Mouse (Mus musculus) midbrain, embryonic 11.5 days (tissue): Measurements from ENCODE around the gene Krtap5-4. TPM values are rescaled to one million over a fixed set of nuclear protein-coding genes. Genes with fewer than 3 reads are reported as not detected.

ENCODE experiments used
- ATAC-seq: fragments of 200-750 bp; cut with Nextera tagmentation; 2 replicates; pipeline ENCODE4 v1.8.0; 2017; ENCODE audit warnings: moderate TSS enrichment, moderate library complexity; ENCODE audit not compliant: low FRiP score
- DNase-seq: peaks from one replicate; pipeline ENCODE4 v3.0.0; 2015; ENCODE audit warnings: low spot score; ENCODE audit errors: missing footprints
- H3K27ac ChIP-seq: fragments of 300-500 bp; sonication (generic); 2 replicates; pipeline ENCODE4 v1.5.1; 2014; ENCODE audit warnings: low read depth, low read length
- H3K27me3 ChIP-seq: fragments of 300-500 bp; sonication (generic); 2 replicates; pipeline ENCODE4 v1.6.1; 2014; ENCODE audit warnings: mild to moderate bottlenecking, low read length, moderate library complexity, mixed read lengths; ENCODE audit not compliant: control insufficient read depth, insufficient read depth
- H3K36me3 ChIP-seq: fragments of 300-500 bp; sonication (generic); 2 replicates; pipeline ENCODE4 v1.6.1; 2014; ENCODE audit warnings: mild to moderate bottlenecking, low read length, moderate library complexity, mixed read lengths; ENCODE audit not compliant: control insufficient read depth, insufficient read depth
- H3K4me1 ChIP-seq: fragments of 300-500 bp; sonication (generic); 2 replicates; pipeline ENCODE4 v1.6.1; 2014; ENCODE audit warnings: low read length; ENCODE audit not compliant: control insufficient read depth, insufficient read depth
- H3K4me2 ChIP-seq: fragments of 300-500 bp; sonication (generic); 2 replicates; pipeline ENCODE4 v1.6.1; 2014; ENCODE audit warnings: mild to moderate bottlenecking, moderate library complexity
- H3K4me3 ChIP-seq: fragments of 300-500 bp; sonication (generic); 2 replicates; pipeline ENCODE4 v1.5.1; 2014; ENCODE audit warnings: low read depth, low read length
- H3K9ac ChIP-seq: fragments of 300-500 bp; sonication (generic); 2 replicates; pipeline ENCODE4 v1.6.1; 2014; ENCODE audit warnings: low read length
- H3K9me3 ChIP-seq: fragments of 300-500 bp; sonication (generic); 2 replicates; pipeline ENCODE4 v1.6.1; 2016; ENCODE audit warnings: low read length; ENCODE audit not compliant: control insufficient read depth
- WGBS: fragments of 180-500 bp; shearing (Covaris S2); extraction: QIAGEN DNeasy Blood & Tissue Kit; methylation state at CpG from one replicate; pipeline ENCODE4 v1.1.7; 2014; 5-methylcytosine and 5-hydroxymethylcytosine counted together
- polyA plus RNA-seq: library from polyadenylated mRNA; unstranded; fragments of >200 nt; fragmentation: Nextera tagmentation; extraction: Ambion mirVana; gene quantifications from 2 replicates; pipeline ENCODE4 v1.2.1, GENCODE M21; 2014

Krtap5-4 gene
- polyA plus RNA-seq, 1 experiment from 2014 or later = not detected

- H3K27me3 ChIP-seq = no peaks in the 10 kb centered on the region
- 0 out of 2 replicates have a peak, but pooled peaks cover 4% of the 10 kb centered on the region for H3K4me1 ChIP-seq
- no peak overlapping the region for H3K4me3 ChIP-seq
- DNase-seq (no peak), ATAC-seq (peak; percentile 69)
- no peak overlapping the region for H3K27ac ChIP-seq
- WGBS = 28% methylated on average over 9 of the region's 9 CpGs
- H3K36me3 ChIP-seq = no peaks in the 10 kb centered on the region
- H3K9ac ChIP-seq = no peak overlapping the region
- H3K9me3 ChIP-seq = no peaks in the 10 kb centered on the region
- H3K4me2 ChIP-seq = no peak overlapping the region
Measured at GRCm38 (mm10) chr7:142349308-142349961, 46.1 kb downstream of the Krtap5-4 start.

- DNase-seq = no peak
Measured at GRCm38 (mm10) chr7:142351569-142351968, 48.2 kb downstream of the Krtap5-4 start.

GRCm38 (mm10) chr7:142353854-142354253 is 50.5 kb downstream of the Krtap5-4 start:
- H3K4me2 ChIP-seq = no peak overlapping the region
- no peak overlapping the region for H3K4me3 ChIP-seq
- no peaks in the 10 kb centered on the region for H3K9me3 ChIP-seq
- no peak overlapping the region for H3K9ac ChIP-seq
- peaks cover 4% of the 10 kb centered on the region; the same call in 1 of the 2 replicates for H3K4me1 ChIP-seq
- no peak for ATAC-seq
- 82% methylated on average over 5 of the region's 5 CpGs for WGBS
- H3K36me3 ChIP-seq = no peaks in the 10 kb centered on the region
- no peak overlapping the region for H3K27ac ChIP-seq
- DNase-seq = no peak
- no peaks in the 10 kb centered on the region for H3K27me3 ChIP-seq

More at GRCm38 (mm10) chr7:142351569-142351968, 48.2 kb downstream of the Krtap5-4 start:
- no peak for ATAC-seq
- 0 out of 2 replicates have a peak, but pooled peaks cover 4% of the 10 kb centered on the region for H3K4me1 ChIP-seq
- no peaks in the 10 kb centered on the region for H3K9me3 ChIP-seq
- H3K4me3 ChIP-seq = no peak overlapping the region
- H3K27ac ChIP-seq = no peak overlapping the region
- 79% methylated on average over 5 of the region's 5 CpGs for WGBS
- no peaks in the 10 kb centered on the region for H3K27me3 ChIP-seq
- no peak overlapping the region for H3K9ac ChIP-seq
- H3K4me2 ChIP-seq = no peak overlapping the region
- no peaks in the 10 kb centered on the region for H3K36me3 ChIP-seq

Other genes starting within 250 kb of the Krtap5-4 start
- 59.2 and 60.2 TPM in 2 replicates for gene Mob2, start 242.5 kb upstream of the Krtap5-4 start, polyA plus RNA-seq
- gene Dusp8, start 207.7 kb upstream of the Krtap5-4 start, polyA plus RNA-seq = 14.5 and 15.7 TPM in 2 replicates
- gene Gm45618, start 182.8 kb upstream of the Krtap5-4 start, polyA plus RNA-seq = not detected in 2 replicates
- gene Gm39115, start 167.5 kb upstream of the Krtap5-4 start, polyA plus RNA-seq = not detected in 2 replicates
- not detected in 2 replicates for gene Gm45337, start 158.9 kb upstream of the Krtap5-4 start, polyA plus RNA-seq
- not detected in 2 replicates for gene Gm29735, start 146.4 kb upstream of the Krtap5-4 start, polyA plus RNA-seq
- gene Gm4553, start 137.8 kb upstream of the Krtap5-4 start, polyA plus RNA-seq = not detected in 2 replicates
- gene Krtap5-2, start 127.5 kb upstream of the Krtap5-4 start, polyA plus RNA-seq = not detected in 2 replicates
- gene Gm10153, start 113.2 kb upstream of the Krtap5-4 start, polyA plus RNA-seq = not detected in 2 replicates
- gene Krtap5-3, start 102.2 kb upstream of the Krtap5-4 start, polyA plus RNA-seq = not detected in 2 replicates
- gene Gm7579, start 91.7 kb upstream of the Krtap5-4 start, polyA plus RNA-seq = not detected in 2 replicates
- not detected in 2 replicates for gene Krtap5-5, start 73.6 kb upstream of the Krtap5-4 start, polyA plus RNA-seq
- not detected in 2 replicates for gene Gm40460, start 62.5 kb upstream of the Krtap5-4 start, polyA plus RNA-seq
- not detected in 2 replicates for gene Gm2431, start 45.2 kb upstream of the Krtap5-4 start, polyA plus RNA-seq
- gene Gm4559, start 29.2 kb upstream of the Krtap5-4 start, polyA plus RNA-seq = not detected in 2 replicates
- not detected in 2 replicates for gene Krtap5-1, start 6.4 kb upstream of the Krtap5-4 start, polyA plus RNA-seq
- gene Ifitm10, start 70.2 kb downstream of the Krtap5-4 start, polyA plus RNA-seq = 0.18 and 0.40 TPM in 2 replicates
- 0.79 and 0.93 TPM in 2 replicates for gene Gm49369, start 79.1 kb downstream of the Krtap5-4 start, polyA plus RNA-seq
- 166 and 169 TPM in 2 replicates for gene Ctsd, start 84.5 kb downstream of the Krtap5-4 start, polyA plus RNA-seq
- not detected in 2 replicates for gene Syt8, start 131.3 kb downstream of the Krtap5-4 start, polyA plus RNA-seq
- gene Tnni2, start 138.3 kb downstream of the Krtap5-4 start, polyA plus RNA-seq = 0.47 and 0.96 TPM in 2 replicates
- gene Lsp1, start 157.3 kb downstream of the Krtap5-4 start, polyA plus RNA-seq = 11.1 and 13.1 TPM in 2 replicates
- 0.77 and 2.0 TPM in 2 replicates for gene Tnnt3, start 195.3 kb downstream of the Krtap5-4 start, polyA plus RNA-seq
- 13.9 and 16.6 TPM in 2 replicates for gene Mrpl23, start 229.1 kb downstream of the Krtap5-4 start, polyA plus RNA-seq